Mouse (Mus musculus) E14TG2a.4 (cell line): ENCODE results near the gene Arsg.

ENCODE experiments used
- CTCF ChIP-seq: conservative IDR thresholded peaks from 2 replicates; pipeline ENCODE4 v1.5.1; 2014; ENCODE audit warnings: low read length
- NANOG ChIP-seq: IDR thresholded peaks from 2 replicates; pipeline ENCODE4 v1.6.1; 2014; ENCODE audit warnings: borderline replicate concordance, low read length, mixed read lengths
- POU5F1 ChIP-seq: IDR thresholded peaks from 2 replicates; pipeline ENCODE4 v1.6.1; 2014; ENCODE audit warnings: low read length, borderline replicate concordance

- TF ChIP-seq CTCF (no peak), POU5F1 (no peak), NANOG (no peak)
Observed at GRCm38 (mm10) chr11:109497990-109498389, 24.8 kb downstream of the Arsg start.
